Mouse (Mus musculus): ENCODE measurements around the gene Gps2. TPM values are rescaled to one million over a fixed set of nuclear protein-coding genes. Genes with fewer than 3 reads are reported as not detected.

The Gps2 gene
- polyA plus RNA-seq, 1 experiment from 2014 or later: 106 TPM

GRCm38 (mm10) chr11:69960616-69961015 lies 46.9 kb downstream of the Gps2 start:
- no peak for DNase-seq (ENCODE audit: low spot score)

GRCm38 (mm10) chr11:69961841-69962240 lies 48.2 kb downstream of the Gps2 start:
- DNase-seq (ENCODE audit: low spot score): no peak

GRCm38 (mm10) chr11:69964650-69965270 lies 51.1 kb downstream of the Gps2 start, which contains the start of gene Cldn7:
Cldn7 (plus strand) TSS chr11:69964779.
- DNase-seq (ENCODE audit: low spot score): no peak

GRCm38 (mm10) chr11:69965271-69966005 lies 51.8 kb downstream of the Gps2 start:
- DNase-seq (ENCODE audit: low spot score): no peak

Small RNAs within 50 kb of the gene (microRNA-seq; reads per million reads assigned to microRNA genes)
- gene Mir6924 (ENCODE audit: borderline number of aligned reads): not detected

Other genes with a start within 250 kb of the Gps2 start
- gene Cd68, start 247.7 kb upstream of the Gps2 start, polyA plus RNA-seq (2015; fragmentation: Nextera tagmentation; extraction: Ambion mirVana): 32.5 and 33.3 TPM in 2 replicates
- gene Eif4a1, start 241.5 kb upstream of the Gps2 start, polyA plus RNA-seq (2015; fragmentation: Nextera tagmentation; extraction: Ambion mirVana): 560 and 602 TPM in 2 replicates
- gene Senp3, start 231.8 kb upstream of the Gps2 start, polyA plus RNA-seq (2015; fragmentation: Nextera tagmentation; extraction: Ambion mirVana): 60.2 and 69.1 TPM in 2 replicates
- gene Tnfsf13, start 228.1 kb upstream of the Gps2 start, polyA plus RNA-seq (2015; fragmentation: Nextera tagmentation; extraction: Ambion mirVana): 0.31 and 0.49 TPM in 2 replicates
- gene Tnfsf12, start 218.0 kb upstream of the Gps2 start, polyA plus RNA-seq (2015; fragmentation: Nextera tagmentation; extraction: Ambion mirVana): 2.6 and 2.7 TPM in 2 replicates
- gene Tnfsfm13, start 217.8 kb upstream of the Gps2 start, polyA plus RNA-seq (2015; fragmentation: Nextera tagmentation; extraction: Ambion mirVana): 1.5 and 2.1 TPM in 2 replicates
- 20.6 and 22.4 TPM in 2 replicates for gene Polr2a, start 155.3 kb upstream of the Gps2 start, polyA plus RNA-seq (2015; fragmentation: Nextera tagmentation; extraction: Ambion mirVana)
- gene Slc35g3, start 151.9 kb upstream of the Gps2 start, polyA plus RNA-seq (2015; fragmentation: Nextera tagmentation; extraction: Ambion mirVana): 0.14 TPM in 1 of 2 replicates, not detected in the other
- 2.5 and 2.6 TPM in 2 replicates for gene Zbtb4, start 148.0 kb upstream of the Gps2 start, polyA plus RNA-seq (2015; fragmentation: Nextera tagmentation; extraction: Ambion mirVana)
- 3.2 and 3.4 TPM in 2 replicates for gene Chrnb1, start 117.9 kb upstream of the Gps2 start, polyA plus RNA-seq (2015; fragmentation: Nextera tagmentation; extraction: Ambion mirVana)
- gene Fgf11, start 112.0 kb upstream of the Gps2 start, polyA plus RNA-seq (2015; fragmentation: Nextera tagmentation; extraction: Ambion mirVana): 0.65 and 0.84 TPM in 2 replicates
- 11.2 and 12.8 TPM in 2 replicates for gene Tmem102, start 108.3 kb upstream of the Gps2 start, polyA plus RNA-seq (2015; fragmentation: Nextera tagmentation; extraction: Ambion mirVana)
- not detected in 2 replicates for gene Gm39566, start 98.6 kb upstream of the Gps2 start, polyA plus RNA-seq (2015; fragmentation: Nextera tagmentation; extraction: Ambion mirVana)
- not detected in 2 replicates for gene Spem2, start 95.4 kb upstream of the Gps2 start, polyA plus RNA-seq (2015; fragmentation: Nextera tagmentation; extraction: Ambion mirVana)
- not detected in 2 replicates for gene Spem1, start 91.7 kb upstream of the Gps2 start, polyA plus RNA-seq (2015; fragmentation: Nextera tagmentation; extraction: Ambion mirVana)
- gene Nlgn2, start 76.1 kb upstream of the Gps2 start, polyA plus RNA-seq (2015; fragmentation: Nextera tagmentation; extraction: Ambion mirVana): 1.2 and 1.9 TPM in 2 replicates
- gene Tmem256, start 75.4 kb upstream of the Gps2 start, polyA plus RNA-seq (2015; fragmentation: Nextera tagmentation; extraction: Ambion mirVana): 325 and 342 TPM in 2 replicates
- gene Plscr3, start 67.5 kb upstream of the Gps2 start, polyA plus RNA-seq (2015; fragmentation: Nextera tagmentation; extraction: Ambion mirVana): 68.4 and 70.4 TPM in 2 replicates
- 1.1 and 1.5 TPM in 2 replicates for gene Tnk1, start 55.2 kb upstream of the Gps2 start, polyA plus RNA-seq (2015; fragmentation: Nextera tagmentation; extraction: Ambion mirVana)
- gene Tmem95, start 35.9 kb upstream of the Gps2 start, polyA plus RNA-seq (2015; fragmentation: Nextera tagmentation; extraction: Ambion mirVana): not detected in 2 replicates
- 1.7 and 2.3 TPM in 2 replicates for gene Kctd11, start 32.5 kb upstream of the Gps2 start, polyA plus RNA-seq (2015; fragmentation: Nextera tagmentation; extraction: Ambion mirVana)
- gene Acap1, start 18.3 kb upstream of the Gps2 start, polyA plus RNA-seq (2015; fragmentation: Nextera tagmentation; extraction: Ambion mirVana): 150 and 176 TPM in 2 replicates
- 19.8 and 26.0 TPM in 2 replicates for gene 2810408A11Rik, start 12.9 kb upstream of the Gps2 start, polyA plus RNA-seq (2015; fragmentation: Nextera tagmentation; extraction: Ambion mirVana)
- 6.2 and 7.5 TPM in 2 replicates for gene Neurl4, start 12.8 kb upstream of the Gps2 start, polyA plus RNA-seq (2015; fragmentation: Nextera tagmentation; extraction: Ambion mirVana)
- 2,117 and 2,260 TPM in 2 replicates for gene Eif5a, start 8.1 kb downstream of the Gps2 start, polyA plus RNA-seq (2015; fragmentation: Nextera tagmentation; extraction: Ambion mirVana)
- 2.6 and 3.6 TPM in 2 replicates for gene Ybx2, start 21.9 kb downstream of the Gps2 start, polyA plus RNA-seq (2015; fragmentation: Nextera tagmentation; extraction: Ambion mirVana)
- 11.7 and 11.9 TPM in 2 replicates for gene Slc2a4, start 34.3 kb downstream of the Gps2 start, polyA plus RNA-seq (2015; fragmentation: Nextera tagmentation; extraction: Ambion mirVana)
- gene Cldn7, start 50.9 kb downstream of the Gps2 start, polyA plus RNA-seq (2015; fragmentation: Nextera tagmentation; extraction: Ambion mirVana): 14.4 and 14.8 TPM in 2 replicates
- 24.1 and 25.6 TPM in 2 replicates for gene Ctdnep1, start 67.3 kb downstream of the Gps2 start, polyA plus RNA-seq (2015; fragmentation: Nextera tagmentation; extraction: Ambion mirVana)
- 92.6 and 98.6 TPM in 2 replicates for gene Elp5, start 68.6 kb downstream of the Gps2 start, polyA plus RNA-seq (2015; fragmentation: Nextera tagmentation; extraction: Ambion mirVana)
- gene Gabarap, start 77.3 kb downstream of the Gps2 start, polyA plus RNA-seq (2015; fragmentation: Nextera tagmentation; extraction: Ambion mirVana): 400 and 425 TPM in 2 replicates
- 52.2 and 61.3 TPM in 2 replicates for gene Phf23, start 81.9 kb downstream of the Gps2 start, polyA plus RNA-seq (2015; fragmentation: Nextera tagmentation; extraction: Ambion mirVana)
- 20.6 and 21.0 TPM in 2 replicates for gene Dvl2, start 86.7 kb downstream of the Gps2 start, polyA plus RNA-seq (2015; fragmentation: Nextera tagmentation; extraction: Ambion mirVana)
- gene Acadvl, start 101.5 kb downstream of the Gps2 start, polyA plus RNA-seq (2015; fragmentation: Nextera tagmentation; extraction: Ambion mirVana): 105 and 107 TPM in 2 replicates
- gene Dlg4, start 103.1 kb downstream of the Gps2 start, polyA plus RNA-seq (2015; fragmentation: Nextera tagmentation; extraction: Ambion mirVana): 3.8 and 6.6 TPM in 2 replicates
- gene Asgr1, start 140.2 kb downstream of the Gps2 start, polyA plus RNA-seq (2015; fragmentation: Nextera tagmentation; extraction: Ambion mirVana): 0.31 and 0.49 TPM in 2 replicates
- 0.26 and 0.42 TPM in 2 replicates for gene Asgr2, start 178.8 kb downstream of the Gps2 start, polyA plus RNA-seq (2015; fragmentation: Nextera tagmentation; extraction: Ambion mirVana)
- 5.3 and 6.0 TPM in 2 replicates for gene Mgl2, start 216.4 kb downstream of the Gps2 start, polyA plus RNA-seq (2015; fragmentation: Nextera tagmentation; extraction: Ambion mirVana)
- gene Clec10a, start 242.3 kb downstream of the Gps2 start, polyA plus RNA-seq (2015; fragmentation: Nextera tagmentation; extraction: Ambion mirVana): 3.6 and 3.7 TPM in 2 replicates

Data from thymus, postnatal 0 days (tissue).